Mouse (Mus musculus): ENCODE results near the gene Nfic.
A peak's percentile ranks its signal among the peaks of the same experiment; 100 is the strongest.

Gene Nfic

DNA sequence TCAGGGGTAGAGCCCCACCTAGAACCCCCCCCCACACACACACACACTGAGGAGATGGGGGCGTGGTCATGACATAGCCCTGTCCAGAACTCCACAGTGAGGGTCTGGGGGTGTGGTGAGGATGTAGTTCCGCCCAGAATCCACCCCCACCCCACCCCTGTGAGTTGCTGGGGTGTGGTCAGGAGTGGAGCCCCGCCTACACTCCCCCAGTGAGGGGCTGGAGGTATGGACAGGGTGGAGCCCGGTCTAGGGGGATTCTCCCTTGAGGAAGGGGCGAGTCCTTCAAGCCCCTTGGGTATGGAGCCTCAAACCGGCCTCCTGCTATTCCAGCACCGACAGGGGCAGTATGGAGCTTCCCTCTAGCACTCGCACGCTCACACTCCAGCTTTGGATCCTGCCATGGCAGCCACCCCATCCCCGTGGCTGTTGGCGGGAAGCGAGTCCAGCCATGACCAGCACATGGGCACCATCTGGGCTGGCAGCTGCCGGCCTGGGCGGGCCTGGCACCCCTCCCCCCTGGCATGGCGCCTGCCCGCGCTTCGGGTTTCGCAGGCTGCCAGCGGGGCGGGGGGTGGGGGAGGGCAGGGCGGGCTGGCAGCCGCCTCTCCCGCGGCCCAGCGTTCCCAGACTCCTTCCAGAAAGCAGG is 38.7 kb downstream of the Nfic start:
- peak; percentile 97 for DNase-seq

DNA sequence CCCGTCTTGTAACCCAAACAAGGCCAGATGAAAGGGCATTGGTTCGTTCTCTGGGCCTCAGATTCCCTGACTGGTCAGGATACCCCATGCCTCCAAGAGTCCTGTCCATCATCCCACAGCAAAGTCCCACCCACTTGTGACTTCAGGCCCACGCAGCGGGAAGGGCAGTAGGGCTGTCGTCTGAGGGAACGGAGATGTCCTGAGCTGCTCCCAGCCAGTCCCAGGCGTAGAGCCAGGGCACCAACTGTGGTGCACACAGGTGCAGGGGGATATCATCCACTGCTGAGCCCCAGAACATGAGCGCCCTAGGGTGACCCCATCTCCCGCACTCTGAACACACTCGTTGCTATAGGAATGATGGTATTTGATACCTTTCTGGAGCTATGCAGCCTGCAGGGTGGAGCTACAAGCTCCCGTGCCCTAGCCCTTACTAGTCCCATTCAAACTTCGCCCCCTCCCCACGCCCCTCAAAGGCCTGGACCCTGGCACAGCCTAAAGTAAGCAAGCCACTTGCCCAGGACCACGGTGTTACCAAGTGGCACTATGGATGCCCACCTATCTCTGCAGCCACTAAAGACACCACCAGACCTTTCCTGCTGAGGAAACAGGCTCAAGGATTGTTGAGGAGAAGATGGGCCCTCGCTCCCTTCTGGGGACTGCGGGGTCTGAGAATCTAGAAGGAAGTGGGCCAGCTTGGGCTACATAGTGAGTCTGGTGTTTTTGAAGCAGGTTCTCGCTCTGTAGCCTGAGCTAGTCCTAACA is 39.7 kb downstream of the Nfic start:
- peak; percentile 81 for DNase-seq

DNA sequence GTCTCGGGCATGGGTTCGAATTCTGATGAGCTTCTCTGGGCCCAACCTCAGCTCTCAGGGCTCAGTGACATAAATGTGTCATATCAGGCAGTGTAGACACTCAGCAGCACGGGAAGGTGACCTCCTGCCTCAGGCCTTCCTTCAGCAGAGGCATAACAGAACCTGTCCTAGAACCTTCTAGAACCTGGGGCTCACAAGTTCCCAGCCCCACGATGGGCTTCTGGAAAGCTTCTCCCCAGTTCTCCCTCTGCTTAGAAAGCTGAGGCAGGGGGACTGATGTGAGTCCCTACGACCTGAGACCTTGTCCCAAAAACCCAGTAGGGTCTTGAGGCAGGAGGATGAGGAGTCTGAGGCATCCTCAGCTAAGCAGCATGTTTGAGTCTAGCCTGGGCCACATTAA is 40.3 kb downstream of the Nfic start:
- no peak for DNase-seq

DNA sequence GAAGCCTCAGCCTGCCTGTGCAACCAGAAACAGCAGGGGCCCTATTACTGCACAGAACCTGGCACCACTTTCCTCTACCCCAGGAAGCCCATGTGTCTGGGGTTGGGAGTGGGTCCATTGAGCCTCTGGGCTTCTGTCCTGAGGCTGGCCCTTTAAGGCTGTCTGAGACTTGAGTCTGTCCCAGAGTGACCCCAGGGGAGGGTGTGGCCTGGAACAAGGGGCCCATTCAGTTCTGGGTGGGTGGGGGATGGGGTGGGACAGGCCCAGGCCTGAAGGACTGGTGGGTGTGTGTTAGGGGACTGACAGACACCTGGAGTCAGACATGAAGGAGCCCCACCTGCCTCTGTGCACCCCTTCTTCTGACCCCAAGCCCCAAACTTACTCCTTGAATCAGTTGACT is 40.8 kb downstream of the Nfic start:
- no peak for DNase-seq

DNA sequence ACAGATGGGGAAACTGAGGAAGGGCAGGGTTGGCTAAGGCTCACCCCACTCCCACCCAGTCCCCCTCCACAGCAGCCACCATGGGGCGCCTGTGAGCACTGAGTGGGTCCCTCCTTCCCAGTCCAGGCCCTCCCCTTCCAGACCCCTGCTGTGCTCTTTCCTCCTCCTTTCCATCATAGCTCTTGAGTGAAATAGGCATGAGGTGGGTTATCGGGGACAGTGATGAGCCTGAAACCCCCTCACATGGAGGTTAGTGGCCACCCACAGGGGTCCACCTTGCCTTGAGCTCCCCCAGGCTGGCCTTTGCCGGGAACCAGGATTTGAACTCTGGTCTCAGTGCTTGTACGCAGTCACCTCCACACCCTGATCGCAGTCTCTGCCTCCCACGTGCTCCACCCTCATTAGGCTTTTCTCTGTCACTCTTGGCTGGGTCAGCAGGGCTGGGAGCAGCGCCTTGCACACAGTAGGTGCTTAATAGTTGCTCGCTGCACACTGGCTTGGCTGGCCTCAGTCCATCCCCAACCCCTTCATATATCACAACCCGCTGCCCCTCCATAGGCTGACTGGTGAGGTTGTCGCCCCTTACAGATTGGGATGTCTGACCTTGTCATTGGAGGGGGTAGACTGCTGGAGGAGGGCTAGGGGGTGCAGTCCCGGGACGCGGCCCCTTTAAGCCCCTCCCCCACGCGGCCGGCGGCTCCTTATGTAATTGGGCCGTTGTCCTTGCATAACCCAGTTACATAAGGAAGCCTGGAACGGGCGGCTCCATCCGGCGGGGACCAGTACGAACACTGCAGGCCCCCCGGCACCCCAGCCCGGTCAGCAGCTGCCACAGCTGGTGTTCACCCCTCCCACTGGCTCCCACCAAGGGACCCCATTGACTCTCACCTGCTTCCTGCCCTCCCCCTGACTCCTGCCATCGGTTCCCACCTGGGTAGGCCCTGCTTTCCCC is 41.8 kb downstream of the Nfic start:
- DNase-seq, result peak; percentile 90

DNA sequence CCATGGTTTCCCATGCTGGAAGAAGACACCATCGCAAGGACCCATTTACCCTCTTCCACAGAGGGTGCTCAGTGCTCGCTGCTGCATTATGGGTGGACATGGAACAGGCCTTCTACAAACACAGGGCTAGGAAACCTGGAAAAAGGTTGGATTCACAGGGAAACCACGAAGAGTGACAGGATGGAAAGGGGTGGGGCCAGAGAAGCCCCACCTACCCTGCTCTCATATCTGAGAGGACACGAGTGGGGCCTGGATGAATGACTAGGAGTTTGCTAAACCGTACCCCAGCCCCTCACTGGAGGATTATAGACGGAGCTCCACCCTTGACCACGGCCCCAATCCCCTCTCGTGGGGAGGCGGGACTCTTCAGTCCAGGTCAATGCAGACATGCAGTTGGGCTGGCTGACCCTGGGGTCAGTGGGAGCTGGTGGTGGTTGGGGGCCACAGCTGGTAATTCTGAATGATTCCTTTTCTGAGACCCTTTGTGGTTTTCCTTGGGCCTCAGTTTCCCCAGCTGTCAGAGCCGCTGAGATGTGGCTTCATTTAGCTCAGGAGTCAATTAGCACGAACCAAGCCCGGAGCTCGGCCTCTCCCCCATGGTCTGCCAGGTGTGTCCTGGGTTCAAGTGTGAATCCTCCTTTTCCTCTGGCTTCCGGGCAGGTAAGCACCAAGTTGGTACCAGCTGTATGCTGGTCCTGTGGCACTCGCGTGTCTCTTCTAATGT is 42.7 kb downstream of the Nfic start:
- peak; percentile 75 for DNase-seq

DNA sequence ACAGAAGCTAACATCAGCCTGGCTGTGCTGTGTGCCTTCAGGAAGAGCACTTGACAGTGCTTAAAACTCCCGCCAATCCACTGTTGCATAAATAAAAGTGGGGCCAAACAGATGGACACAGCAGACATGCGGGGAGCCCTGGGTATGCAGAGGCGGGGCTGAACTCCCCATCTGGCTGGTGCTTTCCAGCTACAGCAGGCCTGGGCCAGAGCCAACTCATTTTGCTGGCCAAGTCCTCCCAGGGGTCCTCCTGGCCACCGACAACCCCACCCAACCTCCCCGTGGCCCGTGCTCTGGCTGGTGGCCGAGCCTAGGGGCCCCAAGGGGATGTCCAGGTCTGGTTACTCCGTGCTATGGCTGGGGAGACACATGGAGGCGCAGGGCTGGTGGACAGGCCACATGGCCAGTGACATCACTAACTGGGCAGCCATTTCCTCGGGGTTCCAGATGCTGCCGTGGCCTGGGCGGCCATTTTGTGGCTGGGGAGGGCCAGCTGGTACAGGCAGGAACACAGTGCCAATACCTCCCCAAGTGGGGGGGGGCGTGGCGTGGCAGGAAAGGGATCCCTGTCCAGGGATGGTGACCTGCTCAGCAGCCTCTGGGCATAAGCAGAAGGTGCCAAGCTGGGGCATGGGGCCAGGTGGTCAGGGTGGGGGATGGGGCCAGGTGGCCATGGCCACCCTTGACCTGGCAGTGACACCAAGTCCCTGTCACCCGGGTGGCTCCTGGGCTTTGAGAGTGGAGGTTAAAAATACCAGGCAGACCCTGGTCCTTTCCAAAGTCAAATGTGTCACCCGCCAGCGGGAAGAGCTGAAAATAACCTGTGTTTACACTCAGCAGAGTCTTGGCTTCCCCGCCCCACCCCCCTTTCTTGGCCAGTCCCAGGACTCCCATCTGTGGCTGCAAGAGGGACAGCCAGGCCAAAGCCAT is 43.7 kb downstream of the Nfic start:
- DNase-seq, result peak; percentile 93

DNA sequence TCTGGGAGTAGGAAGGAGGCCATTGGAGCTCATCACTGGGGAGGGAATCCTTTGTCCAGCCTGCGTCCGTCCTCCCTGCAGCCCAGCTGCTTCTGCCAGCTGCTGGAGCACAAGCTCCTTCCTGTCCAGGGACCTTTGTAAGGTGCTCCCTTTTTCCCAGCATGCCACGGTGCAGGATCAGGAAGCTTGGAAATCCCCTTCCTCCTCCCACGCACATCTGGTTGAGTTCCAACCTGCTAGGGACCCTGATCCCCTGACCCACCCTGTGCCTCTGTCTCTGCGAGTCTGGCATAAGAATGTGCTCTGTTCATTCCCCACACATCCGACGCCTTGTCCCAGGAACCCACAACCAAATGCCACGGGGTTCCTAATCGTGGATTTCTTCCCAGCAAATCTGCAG is 44.5 kb downstream of the Nfic start:
- no peak for DNase-seq

DNA sequence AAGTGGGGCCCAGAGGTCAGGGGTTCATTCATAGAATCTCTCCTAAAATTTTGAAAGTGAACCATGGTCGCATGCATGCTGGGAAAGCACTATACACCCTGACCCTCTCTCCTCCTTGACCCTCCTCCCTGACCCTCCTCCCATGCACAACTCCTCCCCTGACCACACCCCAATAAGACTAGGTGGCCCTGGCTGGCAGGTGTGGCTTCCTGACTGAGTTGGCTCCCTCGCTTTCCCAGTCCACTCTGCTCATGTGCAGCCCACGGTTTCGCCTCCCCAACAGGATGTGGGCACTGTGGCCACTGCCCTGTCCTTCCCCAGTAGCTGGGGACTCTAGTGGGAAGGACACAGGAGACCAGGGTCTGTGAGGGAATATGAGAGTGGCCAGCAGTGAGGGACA is 45.1 kb downstream of the Nfic start:
- DNase-seq, result peak; percentile 63

DNA sequence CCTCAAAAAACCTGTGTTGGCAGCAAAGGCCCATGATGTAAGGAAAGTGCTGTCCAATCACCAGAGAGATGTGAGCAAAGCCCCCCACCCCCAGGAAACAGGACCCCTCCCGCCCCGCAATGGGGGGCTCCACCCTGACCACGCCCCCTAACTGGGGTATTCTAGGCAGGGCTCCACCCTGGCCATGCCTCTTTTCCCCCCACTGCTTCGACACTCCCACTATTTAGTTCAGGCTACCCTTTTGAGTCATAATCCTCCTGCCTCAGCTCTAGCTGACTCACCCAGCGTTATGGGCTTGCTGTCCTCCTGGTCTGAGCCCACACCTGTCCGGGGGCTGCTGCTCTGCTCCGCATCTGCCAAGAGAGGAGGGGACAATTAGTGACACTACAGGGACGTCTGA is 46.1 kb downstream of the Nfic start:
- peak; percentile 65 for DNase-seq

DNA sequence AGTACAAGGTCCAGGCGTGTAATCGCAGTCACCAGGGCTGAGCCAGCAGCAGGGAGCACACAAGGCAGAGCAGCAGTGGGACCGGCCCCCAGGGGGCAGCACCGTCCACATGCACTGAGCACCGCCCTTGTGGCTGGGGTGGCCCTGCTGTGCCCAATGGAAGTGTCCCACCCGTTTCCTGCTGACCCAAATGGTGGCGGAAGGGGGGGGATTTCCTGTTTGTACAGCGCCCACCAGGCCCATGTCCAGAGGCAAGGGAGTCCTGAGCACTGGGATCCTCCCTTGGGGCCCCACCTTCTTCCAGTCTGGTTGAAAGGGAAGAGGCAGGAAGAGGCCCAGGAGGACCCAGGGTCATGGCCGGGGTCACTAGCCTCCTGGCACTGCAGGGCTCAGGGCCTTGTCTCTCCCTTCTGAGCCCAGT is 46.6 kb downstream of the Nfic start:
- DNase-seq, result peak; percentile 78

DNA sequence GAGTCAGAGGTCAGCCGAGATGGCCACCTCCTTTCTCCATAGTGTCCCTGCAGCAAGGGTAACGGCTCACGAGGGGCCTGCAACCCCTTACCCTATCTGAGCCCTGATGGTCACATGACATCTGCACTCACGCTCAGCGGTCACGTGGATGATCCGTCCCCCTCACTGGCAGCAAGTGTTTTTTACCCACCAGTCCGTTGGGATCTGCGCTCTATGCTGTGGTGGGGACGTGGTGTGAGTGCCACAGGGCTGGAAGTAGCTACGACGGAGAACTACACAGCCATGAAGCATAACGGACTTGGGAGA is 47.1 kb downstream of the Nfic start:
- DNase-seq, result no peak

DNA sequence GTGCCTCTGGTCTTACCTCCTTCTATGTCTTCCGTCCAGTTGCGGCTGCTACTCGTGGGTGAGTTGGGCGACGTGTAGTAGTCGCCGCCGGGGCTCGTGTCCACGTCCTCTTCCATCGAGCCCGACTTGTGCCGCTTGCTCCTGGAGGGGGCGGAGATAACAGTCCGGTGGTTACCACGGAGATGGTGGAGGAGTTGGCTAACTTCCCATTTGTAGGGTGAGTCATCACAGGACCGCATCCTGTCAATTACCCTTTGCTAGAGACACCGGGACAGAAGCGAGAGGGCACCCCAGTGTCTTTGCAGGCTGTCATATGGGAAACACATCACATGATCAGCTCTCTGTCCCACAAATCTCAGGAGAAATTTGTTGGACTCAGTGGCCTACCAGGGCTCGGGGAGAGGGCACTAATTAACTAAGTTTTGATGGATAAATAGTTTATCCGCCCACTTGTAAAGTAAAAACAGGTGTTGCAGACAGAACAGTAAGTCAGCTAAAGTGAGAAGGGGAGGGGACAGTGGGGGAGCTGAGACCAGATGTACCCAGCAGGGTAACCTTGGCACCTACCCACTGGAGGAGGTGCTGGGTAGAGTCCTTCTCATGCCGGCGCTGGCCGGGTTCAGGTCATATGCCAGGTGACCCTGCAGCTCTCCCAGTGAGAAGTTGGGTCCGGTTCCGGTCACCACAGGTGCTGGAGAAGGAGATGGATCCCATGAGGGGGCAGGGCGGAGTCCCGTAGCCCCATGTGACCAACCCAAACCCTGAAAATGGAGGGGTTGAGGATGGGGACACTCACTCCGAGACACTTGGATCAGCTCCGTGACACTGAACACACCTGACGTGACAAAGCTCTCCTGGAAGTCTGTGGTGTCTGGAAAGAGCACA is 47.7 kb downstream of the Nfic start:
- peak; percentile 89 for DNase-seq

DNA sequence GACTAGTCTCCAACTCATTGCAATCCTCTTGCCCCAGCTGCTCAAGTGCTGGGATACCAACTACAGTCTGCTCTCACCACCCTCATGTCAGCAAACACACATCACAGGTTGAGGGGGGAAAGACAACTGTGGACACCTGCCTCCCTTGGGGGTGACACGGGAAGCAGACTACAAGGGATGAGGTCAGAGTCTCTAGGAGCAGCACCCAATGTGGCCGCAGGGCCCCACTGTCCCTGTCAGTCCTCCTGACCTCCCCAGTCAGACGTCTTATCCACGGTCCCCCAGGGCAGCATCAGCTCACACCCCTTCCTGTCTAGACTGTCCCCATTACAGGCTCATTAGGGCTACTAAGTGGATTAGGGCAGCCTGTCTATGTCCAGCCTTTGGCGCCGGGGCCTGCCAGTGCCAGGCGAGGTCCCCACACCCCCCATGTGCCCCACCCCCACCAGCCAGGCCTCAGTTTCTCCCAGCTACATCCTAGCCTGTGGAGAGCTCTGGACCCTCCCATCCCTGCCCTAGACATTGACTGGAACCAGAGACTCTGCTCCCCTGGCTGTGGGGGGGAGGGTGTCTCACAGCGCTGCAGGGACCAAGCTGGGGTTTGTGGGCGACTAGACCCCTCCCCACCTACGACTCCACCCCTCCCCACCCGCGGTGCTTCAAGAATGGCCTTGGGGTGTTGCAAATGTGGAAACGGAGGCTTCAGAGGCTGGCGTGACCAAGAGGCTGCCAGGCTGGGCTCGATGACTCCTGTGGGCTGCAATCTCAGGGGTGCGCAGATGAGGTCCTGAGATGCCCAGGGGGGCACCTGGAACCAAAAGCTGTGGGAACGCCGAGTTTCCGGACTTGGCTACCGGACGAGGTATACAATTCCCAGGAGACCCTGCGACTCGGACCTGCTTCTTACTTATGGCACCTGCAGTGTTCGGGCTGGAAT is 48.7 kb downstream of the Nfic start:
- DNase-seq, result peak; percentile 69

DNA sequence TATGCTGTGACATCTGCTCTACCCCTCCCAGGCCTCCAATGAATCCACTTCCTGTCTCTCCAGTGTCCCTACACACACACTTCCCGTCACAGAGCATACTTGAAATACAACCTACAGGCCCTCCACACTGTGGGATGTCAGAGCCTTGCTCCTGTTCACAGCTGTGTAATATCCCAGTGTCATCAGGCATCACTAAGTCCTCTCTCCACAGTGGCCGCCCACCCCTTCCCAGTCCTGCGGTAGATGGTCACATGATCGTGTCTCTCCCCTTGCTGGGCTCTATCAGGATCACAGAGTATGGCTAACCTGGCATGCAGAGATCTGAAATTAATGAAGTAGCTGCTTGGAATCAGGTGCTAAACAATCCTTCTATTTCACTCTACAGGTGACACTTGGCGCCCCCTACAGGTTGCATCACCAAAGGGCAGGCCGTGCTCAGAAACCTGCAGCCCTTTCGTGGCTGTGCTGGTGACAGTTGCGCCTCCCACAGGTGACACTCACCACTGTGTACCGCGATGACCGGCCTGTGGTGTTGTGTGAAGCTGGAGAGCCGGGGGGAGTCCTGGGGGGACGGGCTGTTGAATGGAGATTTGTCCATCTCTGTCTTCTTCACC is 49.7 kb downstream of the Nfic start:
- peak; percentile 83 for DNase-seq

DNA sequence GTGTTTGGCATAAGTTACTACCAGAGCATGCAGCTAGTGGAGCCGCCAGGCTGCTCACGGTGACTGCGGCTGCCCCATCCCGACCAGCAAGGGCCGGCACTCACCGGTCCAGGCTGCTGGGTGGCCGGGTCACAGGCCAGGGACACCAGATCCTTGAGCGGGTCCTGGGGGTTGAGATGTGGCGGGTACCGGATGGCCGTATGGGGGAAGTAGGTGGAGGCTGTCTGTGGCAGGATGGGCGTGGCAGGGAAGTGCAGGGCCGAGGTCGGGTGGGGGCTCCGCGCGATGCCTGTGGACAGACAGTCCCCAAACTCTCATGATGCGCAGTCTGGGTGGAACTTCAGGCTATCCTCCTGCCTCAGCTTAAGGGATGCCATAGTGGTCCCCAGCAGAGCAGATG is 50.7 kb downstream of the Nfic start:
- DNase-seq, result no peak

DNA sequence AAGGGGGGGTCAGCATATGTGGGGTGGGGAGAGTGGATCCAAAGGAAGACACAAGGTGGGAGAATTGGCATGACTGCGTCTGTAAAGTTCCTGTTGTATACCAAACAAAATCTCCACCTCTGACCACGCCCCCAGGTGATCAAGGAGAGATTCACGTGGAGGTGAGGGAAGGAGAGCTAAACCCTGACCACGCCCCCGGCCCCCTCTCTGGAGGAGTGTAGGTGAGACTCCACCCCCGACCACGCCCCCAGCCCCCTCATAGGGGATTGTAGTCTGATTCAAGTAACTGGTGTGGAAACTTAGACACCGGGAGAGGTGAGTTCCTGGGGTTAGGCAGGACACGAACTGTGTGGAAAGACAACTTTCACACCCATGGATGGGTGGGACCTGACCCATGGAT is 51.4 kb downstream of the Nfic start:
- DNase-seq, result no peak

DNA sequence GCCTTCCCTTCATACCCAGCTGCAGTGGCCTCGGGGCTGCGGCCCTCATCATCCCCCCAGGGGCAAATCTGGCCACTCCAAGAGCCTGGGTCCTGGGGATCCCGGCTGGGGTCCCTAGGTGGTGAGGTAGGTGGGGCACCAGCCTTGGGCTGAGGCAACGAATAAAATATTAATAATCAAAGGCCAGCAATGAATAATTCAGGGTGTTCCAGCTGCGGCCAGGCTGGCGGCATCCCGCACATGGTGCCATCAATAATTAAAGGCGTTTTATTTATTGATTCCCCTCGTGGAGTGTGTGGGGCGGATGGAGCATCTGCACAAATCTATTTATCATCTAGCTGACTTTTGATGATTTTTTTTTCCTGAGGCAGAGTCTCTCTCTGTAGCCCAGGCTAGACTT is 51.9 kb downstream of the Nfic start:
- DNase-seq, result no peak

DNA sequence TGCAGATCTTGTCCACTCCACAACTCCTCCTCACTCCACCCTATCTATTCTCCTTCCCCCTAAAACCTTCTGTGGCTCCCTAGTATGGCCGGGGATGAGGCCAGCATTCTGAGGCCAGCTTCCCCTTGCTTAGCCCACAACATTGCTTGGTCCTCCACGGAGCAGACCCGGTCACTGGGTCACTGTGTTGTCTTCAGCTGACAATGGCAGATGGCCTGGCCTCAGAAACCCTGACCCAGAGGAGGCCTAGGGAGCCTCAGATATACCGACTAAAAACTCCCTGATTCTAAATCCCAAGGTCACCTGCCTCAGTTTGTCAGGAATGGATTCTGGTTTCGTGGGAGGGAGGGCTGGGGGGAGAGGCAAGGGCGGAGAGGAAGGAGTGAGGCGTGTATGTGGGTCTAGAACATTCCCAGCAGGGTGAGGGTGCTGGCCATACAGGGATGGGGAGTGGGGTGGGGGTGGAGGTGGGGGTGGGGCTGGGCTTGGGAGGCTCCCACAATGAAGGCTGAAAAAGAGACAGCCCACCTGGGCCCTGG is 53.1 kb downstream of the Nfic start:
- DNase-seq, result no peak
